Mouse (Mus musculus) adrenal gland (tissue): ENCODE measurements at regions not wholly inside any gene's neighbourhood (a gene's known extent, or its start where the extent isn't known, plus 50 kb on each side); places are given as distances from the start of the nearest gene placed in this dataset.

ENCODE experiments used
- intact Hi-C: fragments of 180-260 bp; cut with DNase I; formaldehyde crosslinking; loops from one replicate; pipeline ENCODE4 v1.15.1; 2025

GRCm38 (mm10) chr1:159398643-159399042 is 124.9 kb upstream of the Tnr start:
- intact Hi-C loops: loop anchor here (5.0 to 10.0 kb wide), 3 partner anchors 126 to 526 kb away; partner anchors contain the start of gene Tnr

DNA sequence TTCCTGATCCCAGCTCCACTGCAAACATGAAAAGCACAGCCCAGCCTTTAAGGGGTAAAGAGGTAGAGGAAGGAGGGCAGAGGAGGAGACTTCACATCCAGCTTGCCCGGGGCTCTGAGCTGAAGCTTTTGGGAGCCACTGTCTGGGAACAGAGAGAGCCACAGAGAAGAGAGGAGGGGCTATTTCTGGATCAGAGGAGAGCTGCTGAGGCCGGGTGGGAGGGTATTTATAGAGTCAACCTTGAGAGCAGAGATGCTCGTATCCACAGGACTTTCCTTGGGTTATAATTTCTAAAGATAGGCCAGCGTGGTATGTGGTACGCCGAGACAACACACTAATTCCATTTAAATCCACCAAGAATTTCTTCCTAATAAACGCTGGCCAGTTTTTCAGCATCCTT is 117.3 kb upstream of the Tnr start:
- intact Hi-C loops: no loop called here

DNA sequence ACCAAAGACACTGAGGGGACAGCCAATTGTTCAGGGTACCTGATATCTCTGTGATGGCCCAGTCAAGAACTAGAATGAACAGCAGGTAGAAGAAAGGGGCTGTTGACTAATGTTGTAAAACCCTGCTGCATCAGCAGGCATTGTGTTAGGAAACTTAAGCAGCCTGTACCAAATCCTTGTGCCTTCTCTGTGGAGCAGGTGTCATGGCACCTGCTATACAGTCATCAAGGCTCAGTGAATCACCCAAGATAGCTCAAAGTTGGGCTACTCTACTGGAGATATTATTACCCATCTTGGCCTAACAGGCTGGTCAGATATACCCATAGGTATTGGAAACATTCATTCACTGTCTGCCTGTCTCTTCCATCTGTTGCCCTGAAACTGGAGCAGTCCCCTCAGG is 116.8 kb upstream of the Tnr start:
- intact Hi-C loops: no loop called here

GRCm38 (mm10) chr1:159413374-159413773 is 110.2 kb upstream of the Tnr start:
- intact Hi-C loops: no loop called here

DNA sequence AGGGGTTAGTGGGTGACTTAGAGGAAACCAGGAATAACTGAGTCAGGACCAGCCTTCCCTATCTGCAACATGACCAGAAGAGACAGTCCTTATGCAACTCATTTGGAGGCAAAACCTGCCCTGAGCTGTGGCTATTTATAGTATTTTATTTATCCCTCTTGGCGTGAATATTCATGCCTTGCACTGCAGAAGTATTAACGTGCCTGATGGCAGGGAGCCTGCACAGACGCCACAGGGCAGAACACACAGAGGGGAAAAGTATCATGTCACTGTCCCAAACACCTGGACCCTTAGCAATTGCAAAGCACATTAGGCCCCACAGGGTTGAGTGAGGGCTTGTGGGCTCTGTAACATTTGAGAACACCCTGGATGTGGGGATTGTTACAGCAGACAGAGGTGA is 107.9 kb upstream of the Tnr start:
- intact Hi-C loops: no loop called here

GRCm38 (mm10) chr1:159417176-159417575 is 106.4 kb upstream of the Tnr start:
- intact Hi-C loops: no loop called here

DNA sequence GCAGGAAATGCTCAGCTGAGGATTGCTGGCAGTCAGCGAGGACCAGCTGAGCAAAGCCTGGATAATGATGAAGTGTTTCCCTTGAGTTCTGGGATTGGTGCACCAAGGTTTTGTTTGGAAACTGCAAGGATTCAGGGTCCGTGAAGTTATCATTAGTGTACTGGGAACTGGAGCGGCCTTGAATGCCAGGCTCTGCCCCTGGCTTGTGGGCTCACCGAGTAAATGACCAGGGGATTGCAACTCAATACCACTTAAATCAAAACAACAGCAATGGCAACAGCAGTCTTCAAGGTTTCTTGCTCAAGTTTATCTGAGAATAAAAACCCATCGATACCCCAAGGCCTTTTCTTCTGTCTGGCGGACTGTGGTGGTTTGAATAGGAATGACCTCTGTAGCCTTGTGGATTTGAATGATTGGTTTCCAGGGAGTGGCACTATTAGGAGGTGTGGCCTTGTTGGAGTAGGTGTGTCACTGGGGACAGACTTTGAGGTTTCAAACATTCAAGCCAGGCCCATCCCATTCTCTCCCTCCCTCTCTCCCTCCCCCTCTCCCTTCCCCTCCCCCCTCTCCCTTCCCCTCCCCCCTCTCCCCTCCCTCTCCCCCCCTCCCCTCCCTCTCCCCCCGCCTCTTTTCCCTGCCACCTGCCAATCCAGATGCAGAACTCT is 104.1 kb upstream of the Tnr start:
- intact Hi-C loops: no loop called here

DNA sequence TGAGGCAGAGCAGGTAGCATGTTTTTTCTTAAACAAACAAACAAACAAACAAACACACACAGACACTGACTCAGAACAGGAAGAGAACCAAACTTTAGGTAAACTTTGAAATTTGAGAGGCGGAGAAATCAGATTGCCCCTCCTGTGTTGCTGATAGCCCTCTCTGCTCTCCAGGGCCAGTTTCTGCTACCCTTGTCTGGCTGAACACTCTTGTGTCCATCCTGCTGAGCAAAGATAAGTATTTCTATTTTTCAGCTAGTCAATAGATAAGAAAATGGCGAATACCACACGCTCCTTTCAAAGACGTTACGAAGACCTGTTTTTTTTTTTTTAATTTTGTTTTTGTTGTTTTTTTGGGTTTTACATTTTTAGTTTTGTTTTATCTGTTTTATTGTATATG is 103.4 kb upstream of the Tnr start:
- intact Hi-C loops: no loop called here

GRCm38 (mm10) chr1:159423694-159424093 is 99.9 kb upstream of the Tnr start:
- intact Hi-C loops: no loop called here

- intact Hi-C loops: no loop called here
Observed at GRCm38 (mm10) chr1:159429926-159430325, 93.6 kb upstream of the Tnr start.

GRCm38 (mm10) chr1:159433521-159433920 is 90.0 kb upstream of the Tnr start:
- intact Hi-C loops: no loop called here

DNA sequence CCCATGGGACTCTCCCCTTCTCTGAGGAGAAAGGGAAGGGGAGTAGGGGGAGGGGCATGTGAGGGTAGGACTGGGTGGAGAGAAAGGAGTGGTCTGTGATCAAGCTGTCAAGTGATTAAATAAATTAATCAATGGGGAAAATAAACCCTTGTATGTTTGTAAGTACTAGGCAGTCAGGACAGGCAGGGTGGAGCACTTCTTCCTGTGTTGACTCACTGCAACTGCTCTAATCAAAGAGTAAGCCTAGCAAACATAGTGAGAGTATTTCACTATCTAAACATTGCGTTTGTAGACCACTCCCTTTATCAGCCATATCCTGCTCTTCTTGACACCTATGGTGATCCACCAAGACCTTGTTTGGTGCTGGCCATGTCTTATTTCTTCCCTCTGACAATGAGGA is 82.8 kb upstream of the Tnr start:
- intact Hi-C loops: no loop called here

- intact Hi-C loops: no loop called here
Observed at GRCm38 (mm10) chr1:159444093-159444492, 79.5 kb upstream of the Tnr start.

DNA sequence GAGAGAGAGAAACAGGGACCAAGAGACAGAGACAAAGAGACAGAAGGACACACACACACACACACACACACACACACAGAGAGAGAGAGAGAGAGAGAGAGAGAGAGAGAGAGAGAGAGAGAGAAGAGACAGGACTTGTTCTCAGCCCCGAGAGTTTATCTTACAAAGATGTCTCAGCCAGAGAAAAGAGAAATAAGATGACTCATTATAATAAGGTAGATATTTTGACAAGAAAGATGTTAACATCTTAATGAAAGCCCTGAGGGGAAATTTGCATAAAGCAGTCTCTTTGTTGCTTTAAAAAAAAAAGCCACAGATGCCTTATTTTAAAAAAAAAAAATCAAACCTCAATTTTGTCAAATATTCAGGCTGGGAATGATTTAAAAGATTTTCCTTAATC is 78.1 kb upstream of the Tnr start:
- intact Hi-C loops: no loop called here

GRCm38 (mm10) chr1:159451462-159451861 is 72.1 kb upstream of the Tnr start:
- intact Hi-C loops: no loop called here

- intact Hi-C loops: no loop called here
Observed at GRCm38 (mm10) chr1:159460876-159461275, 62.7 kb upstream of the Tnr start.

DNA sequence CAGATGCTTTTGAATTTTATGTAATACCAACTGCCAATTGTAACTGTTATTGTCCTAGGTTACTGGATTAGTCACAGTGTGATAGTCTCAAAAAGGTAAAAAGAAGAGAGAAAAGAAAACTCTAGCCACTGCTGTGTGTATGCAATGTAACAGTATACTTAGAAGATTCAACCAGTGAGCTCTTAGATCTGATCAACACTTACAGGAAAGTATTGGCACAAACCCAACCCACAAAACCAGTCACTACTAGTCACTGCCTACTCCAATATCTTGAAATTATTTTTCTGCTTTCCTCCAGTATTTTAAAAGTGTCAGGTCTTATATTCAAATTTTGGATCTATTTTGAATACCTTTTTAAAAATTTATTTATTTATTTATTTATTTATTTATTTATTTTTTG is 52.6 kb upstream of the Tnr start:
- intact Hi-C loops: no loop called here
